Mouse (Mus musculus): ENCODE measurements around the gene Mecom. TPM values are rescaled to one million over a fixed set of nuclear protein-coding genes. Genes with fewer than 3 reads are reported as not detected.

Gene Mecom
- polyA plus RNA-seq, 1 experiment from 2014 or later: 26.9 TPM

DNA sequence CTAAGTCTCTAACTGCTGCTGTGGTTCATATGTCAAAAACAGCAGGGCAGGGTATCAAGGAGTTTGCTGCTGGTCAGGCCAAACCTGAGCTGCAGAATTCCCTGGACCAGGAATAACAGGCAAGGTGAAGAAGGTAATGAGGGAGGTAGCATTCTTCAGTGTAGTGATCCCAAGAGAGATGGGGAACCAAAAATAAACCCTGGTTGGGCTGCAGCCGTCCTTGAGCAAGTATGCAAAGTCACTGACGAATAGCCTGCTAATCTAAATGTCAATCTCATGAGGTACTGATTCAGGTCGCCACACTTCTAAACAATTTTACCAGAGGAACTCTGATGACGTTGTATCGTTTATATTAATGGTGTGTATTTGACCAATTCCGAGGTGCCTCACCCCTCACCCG is 148.9 kb downstream of the Mecom start:
- Histone ChIP-seq H3K36me3 (replicated peaks) (no peaks in the 10 kb centered on the region), H3K9me3 (no peaks in the 10 kb centered on the region), H3K4me1 (peaks cover 27% of the 10 kb centered on the region), H3K4me3 (no peak overlapping the region), H3K27ac (no peak overlapping the region), H3K27me3 (ENCODE audit: poor library complexity, severe bottlenecking) (no peaks in the 10 kb centered on the region)
- WGBS: 87% methylated on average over 7 of the region's 7 CpGs
- no peak for DNase-seq (ENCODE audit: extremely low spot score, low spot score)

DNA sequence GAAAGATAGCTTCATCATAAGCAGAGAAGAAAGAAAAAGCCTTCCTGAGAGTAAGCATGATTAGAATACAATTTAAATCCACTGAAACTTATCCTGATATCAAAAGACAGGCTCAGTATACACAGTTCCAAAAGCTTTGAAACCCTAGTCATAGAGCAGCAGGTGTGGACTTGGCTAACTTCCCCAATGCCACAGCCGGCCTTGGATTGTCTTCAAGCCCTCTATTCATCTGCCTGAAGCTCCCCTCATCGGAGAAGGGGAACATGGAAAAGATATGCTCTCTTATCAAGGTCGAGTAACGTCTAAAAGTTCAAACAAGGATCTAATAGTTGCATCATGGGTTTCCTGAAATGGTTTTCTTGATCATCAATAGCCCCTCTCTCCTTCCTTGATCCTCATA is 152.9 kb downstream of the Mecom start:
- no peak overlapping the region for H3K4me3 ChIP-seq
- H3K4me1 ChIP-seq: peaks cover 29% of the 10 kb centered on the region
- no peak overlapping the region for H3K27ac ChIP-seq
- no peak for DNase-seq (ENCODE audit: extremely low spot score, low spot score)
- no peaks in the 10 kb centered on the region for H3K9me3 ChIP-seq
- H3K36me3 ChIP-seq (replicated peaks): no peaks in the 10 kb centered on the region
- no peaks in the 10 kb centered on the region for H3K27me3 ChIP-seq (ENCODE audit: poor library complexity, severe bottlenecking)
- 91% methylated on average over 4 of the region's 4 CpGs for WGBS

DNA sequence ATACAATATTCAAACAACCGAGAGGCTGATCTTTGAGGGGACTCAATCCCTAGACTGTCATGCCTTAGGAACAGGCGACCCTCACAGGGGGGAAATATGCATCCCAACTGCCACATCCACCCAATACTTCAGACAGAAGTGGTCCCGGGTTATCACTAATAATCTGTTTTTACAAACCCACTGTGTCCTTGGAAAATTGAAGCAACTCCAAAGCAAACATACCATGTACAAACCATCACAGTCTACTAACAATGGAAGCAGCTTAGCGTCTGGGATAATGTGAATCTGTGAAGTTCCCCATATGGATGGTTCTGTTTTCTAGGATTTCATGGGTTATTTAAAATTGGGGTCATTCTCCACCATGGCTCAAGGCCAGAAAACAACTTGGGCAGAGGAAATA is 155.1 kb downstream of the Mecom start:
- no peaks in the 10 kb centered on the region for H3K9me3 ChIP-seq
- peaks cover 42% of the 10 kb centered on the region for H3K4me1 ChIP-seq
- 61% methylated on average over 4 of the region's 4 CpGs for WGBS
- no peak for DNase-seq (ENCODE audit: extremely low spot score, low spot score)
- H3K27ac ChIP-seq: no peak overlapping the region
- H3K4me3 ChIP-seq: no peak overlapping the region
- H3K36me3 ChIP-seq (replicated peaks): no peaks in the 10 kb centered on the region
- H3K27me3 ChIP-seq (ENCODE audit: poor library complexity, severe bottlenecking): no peaks in the 10 kb centered on the region

DNA sequence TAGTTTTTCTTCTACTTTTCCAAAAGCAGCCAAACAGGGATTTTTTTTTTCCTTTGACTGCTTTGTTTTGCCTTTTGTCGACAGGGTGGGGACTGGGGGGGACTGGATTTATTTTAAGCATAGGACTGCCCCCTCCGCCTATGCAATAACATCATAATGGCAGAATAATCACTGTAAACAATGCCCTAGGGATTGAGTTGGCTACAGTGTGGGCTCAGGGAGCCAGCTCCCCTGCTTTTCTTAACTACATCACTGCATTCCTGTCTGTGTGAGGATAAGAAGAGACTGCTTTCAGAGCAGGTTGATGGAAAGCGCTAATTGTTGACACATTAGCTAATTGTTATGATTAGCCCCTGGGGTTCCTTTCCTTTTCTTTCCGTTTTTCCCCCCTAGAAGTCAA is 155.6 kb downstream of the Mecom start:
- DNase-seq (ENCODE audit: extremely low spot score, low spot score): no peak
- Histone ChIP-seq H3K36me3 (replicated peaks) (no peaks in the 10 kb centered on the region), H3K9me3 (no peaks in the 10 kb centered on the region), H3K4me1 (peaks cover 42% of the 10 kb centered on the region), H3K27me3 (ENCODE audit: poor library complexity, severe bottlenecking) (no peaks in the 10 kb centered on the region), H3K27ac (no peak overlapping the region), H3K4me3 (no peak overlapping the region)
- 25% methylated on average over 4 of the region's 4 CpGs for WGBS

DNA sequence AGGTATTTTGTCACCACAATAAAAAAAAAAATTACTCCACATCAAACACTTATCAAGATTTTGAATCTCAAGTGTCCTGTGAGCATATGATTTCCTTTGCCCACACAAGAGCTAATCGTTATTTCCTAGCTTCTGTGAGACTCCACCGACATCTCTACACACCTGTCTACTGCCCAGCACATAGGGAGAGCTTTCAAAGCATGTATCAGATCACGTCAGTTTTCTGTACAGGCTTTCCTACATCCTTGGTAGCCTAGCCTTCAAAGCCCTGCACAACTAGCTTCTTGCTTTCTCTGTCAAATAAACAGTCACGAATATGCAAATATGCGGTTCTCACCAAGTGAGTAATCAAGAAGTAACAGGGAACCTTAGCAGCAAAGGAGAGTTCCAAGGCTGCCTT is 157.5 kb downstream of the Mecom start:
- H3K4me3 ChIP-seq: no peak overlapping the region
- no peaks in the 10 kb centered on the region for H3K9me3 ChIP-seq
- DNase-seq (ENCODE audit: extremely low spot score, low spot score): no peak
- H3K36me3 ChIP-seq (replicated peaks): no peaks in the 10 kb centered on the region
- peaks cover 37% of the 10 kb centered on the region for H3K4me1 ChIP-seq
- WGBS: 85% methylated on average over 5 of the region's 5 CpGs
- no peaks in the 10 kb centered on the region for H3K27me3 ChIP-seq (ENCODE audit: poor library complexity, severe bottlenecking)
- no peak overlapping the region for H3K27ac ChIP-seq

DNA sequence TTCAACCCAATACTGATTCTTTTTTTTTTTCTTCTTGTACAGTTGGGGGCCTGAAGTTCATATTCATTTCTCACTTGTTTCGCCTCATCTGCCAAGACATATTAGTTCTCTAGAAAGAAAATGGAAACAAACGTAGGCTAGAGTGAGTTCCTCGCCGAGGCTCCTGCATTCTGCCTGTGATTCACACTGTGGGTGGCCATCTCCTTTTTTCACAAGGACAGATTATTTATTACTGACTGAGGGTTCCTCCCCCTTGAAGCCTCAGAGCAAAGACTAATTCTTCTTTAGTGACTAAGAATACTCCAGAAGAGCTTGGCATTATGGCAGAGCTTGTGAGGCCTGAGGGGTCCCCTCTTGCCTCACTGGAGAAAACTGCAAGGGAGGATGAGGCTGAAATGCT is 167.5 kb downstream of the Mecom start:
- no peaks in the 10 kb centered on the region for H3K36me3 ChIP-seq (replicated peaks)
- H3K27ac ChIP-seq: no peak overlapping the region
- H3K4me3 ChIP-seq: no peak overlapping the region
- H3K4me1 ChIP-seq: peaks cover 4% of the 10 kb centered on the region
- no peak for DNase-seq (ENCODE audit: extremely low spot score, low spot score)
- H3K27me3 ChIP-seq (ENCODE audit: poor library complexity, severe bottlenecking): no peaks in the 10 kb centered on the region
- WGBS: 77% methylated on average over 4 of the region's 4 CpGs
- no peaks in the 10 kb centered on the region for H3K9me3 ChIP-seq

DNA sequence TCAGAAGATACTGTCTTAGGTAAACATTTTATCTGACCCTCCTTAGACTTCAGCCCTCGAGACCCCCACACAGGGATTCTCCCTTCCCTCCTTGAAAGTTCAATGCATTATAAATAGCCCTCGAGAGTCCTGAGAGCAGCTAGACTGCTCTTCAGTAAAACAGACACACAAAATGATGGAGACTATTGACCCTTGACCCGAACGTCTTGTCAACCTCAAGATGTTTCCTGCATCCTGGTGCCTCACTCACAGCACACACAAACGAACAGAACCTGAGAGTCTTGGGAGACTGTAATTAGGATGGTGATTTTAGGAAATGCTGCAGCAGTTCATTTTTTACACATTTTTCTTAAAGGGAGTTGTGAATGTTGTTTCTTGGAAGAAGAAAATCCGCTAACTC is 168.5 kb downstream of the Mecom start:
- Histone ChIP-seq H3K4me1 (peaks cover 4% of the 10 kb centered on the region), H3K4me3 (no peak overlapping the region), H3K36me3 (replicated peaks) (no peaks in the 10 kb centered on the region), H3K27ac (no peak overlapping the region), H3K27me3 (ENCODE audit: poor library complexity, severe bottlenecking) (no peaks in the 10 kb centered on the region), H3K9me3 (no peaks in the 10 kb centered on the region)
- WGBS: 79% methylated on average over 6 of the region's 6 CpGs
- DNase-seq (ENCODE audit: extremely low spot score, low spot score): no peak

DNA sequence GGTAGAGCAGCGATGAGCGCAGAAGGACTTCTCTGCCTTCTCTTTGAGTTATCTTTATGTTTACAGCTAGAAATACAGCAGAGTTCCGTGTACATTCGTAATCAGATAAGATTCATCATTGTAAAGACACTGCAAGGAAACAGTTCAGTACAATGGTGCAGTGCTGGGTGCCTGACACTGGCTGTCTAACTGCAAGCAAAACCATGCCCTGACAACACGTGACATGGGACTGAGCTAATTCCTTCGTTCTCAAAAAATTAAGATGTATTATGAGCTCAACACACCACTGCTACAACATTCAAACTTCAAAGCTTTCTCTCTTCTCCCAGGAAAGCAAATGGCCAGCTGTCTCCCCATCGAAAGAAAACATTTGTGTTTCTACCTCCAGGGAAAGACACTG is 176.3 kb downstream of the Mecom start:
- 0 out of 2 replicates have a peak, but pooled peaks cover 2% of the 10 kb centered on the region for H3K9me3 ChIP-seq
- H3K27me3 ChIP-seq (ENCODE audit: poor library complexity, severe bottlenecking): no peaks in the 10 kb centered on the region
- peak; percentile 16 for DNase-seq (ENCODE audit: extremely low spot score, low spot score)
- peak overlapping the region; percentile 33 for H3K4me3 ChIP-seq
- peak overlapping the region; percentile 67 for H3K27ac ChIP-seq
- peaks cover 20% of the 10 kb centered on the region for H3K4me1 ChIP-seq
- H3K36me3 ChIP-seq (replicated peaks): no peaks in the 10 kb centered on the region
- 64% methylated on average over 7 of the region's 7 CpGs for WGBS

DNA sequence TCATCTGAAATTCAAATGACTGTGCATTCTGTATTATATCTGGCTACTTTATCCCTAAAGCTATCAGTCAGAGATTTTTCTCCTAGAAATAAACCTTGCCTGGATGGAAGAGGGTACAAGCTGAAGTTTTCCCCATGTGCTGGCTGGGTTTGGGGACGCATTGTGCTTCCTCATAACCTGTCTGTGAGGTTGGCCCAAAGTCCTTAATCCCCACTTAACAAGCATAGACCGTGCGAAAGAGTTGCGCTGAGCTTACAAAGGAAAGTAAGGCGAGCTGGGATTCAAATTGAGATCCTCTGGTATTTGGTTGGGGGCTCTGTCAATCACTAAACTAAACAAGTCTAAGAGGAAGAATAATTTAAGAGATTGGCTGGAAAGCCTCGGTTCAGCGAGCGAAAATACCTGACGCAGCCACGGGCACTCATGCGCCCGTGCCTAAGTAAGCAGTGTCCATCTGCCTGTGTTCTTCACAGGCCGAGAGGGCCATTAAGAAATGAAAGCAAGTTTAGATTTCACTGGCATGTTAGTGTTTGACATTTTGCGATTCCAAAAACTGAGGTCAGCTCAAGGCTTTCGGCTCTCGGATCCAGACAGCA is 176.8 kb downstream of the Mecom start:
- Histone ChIP-seq H3K36me3 (replicated peaks) (no peaks in the 10 kb centered on the region), H3K9me3 (0 out of 2 replicates have a peak, but pooled peaks cover 2% of the 10 kb centered on the region), H3K27ac (peak overlapping the region; percentile 67), H3K4me3 (peak overlapping the region; percentile 33), H3K4me1 (peaks cover 20% of the 10 kb centered on the region), H3K27me3 (ENCODE audit: poor library complexity, severe bottlenecking) (no peaks in the 10 kb centered on the region)
- peak; percentile 44 for DNase-seq (ENCODE audit: extremely low spot score, low spot score)
- WGBS: 29% methylated on average over 16 of the region's 16 CpGs

DNA sequence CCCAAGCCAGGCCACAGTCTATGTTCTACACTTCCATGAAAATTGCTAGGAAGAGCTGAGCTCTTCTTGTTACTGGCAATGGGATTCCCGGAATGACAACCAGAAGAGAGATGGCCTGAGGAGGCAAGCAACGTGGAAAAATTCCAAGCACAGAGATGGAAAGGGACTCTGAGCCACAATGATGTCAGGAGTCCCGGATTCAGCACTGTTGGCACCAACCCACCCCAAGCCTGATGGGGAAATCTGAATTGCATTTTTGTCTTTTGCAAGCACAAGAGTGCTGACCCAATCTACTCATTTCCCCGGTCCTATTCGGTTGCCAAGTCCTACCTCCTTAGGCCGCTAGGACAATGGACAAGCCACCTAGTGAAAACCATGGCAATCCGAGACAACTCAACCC is 181.2 kb downstream of the Mecom start:
- H3K27ac ChIP-seq: no peak overlapping the region
- H3K36me3 ChIP-seq (replicated peaks): no peaks in the 10 kb centered on the region
- 0 out of 2 replicates have a peak, but pooled peaks cover 2% of the 10 kb centered on the region for H3K9me3 ChIP-seq
- no peak for DNase-seq (ENCODE audit: extremely low spot score, low spot score)
- H3K4me1 ChIP-seq: peaks cover 10% of the 10 kb centered on the region
- WGBS: 88% methylated on average over 7 of the region's 7 CpGs
- no peak overlapping the region for H3K4me3 ChIP-seq
- no peaks in the 10 kb centered on the region for H3K27me3 ChIP-seq (ENCODE audit: poor library complexity, severe bottlenecking)

DNA sequence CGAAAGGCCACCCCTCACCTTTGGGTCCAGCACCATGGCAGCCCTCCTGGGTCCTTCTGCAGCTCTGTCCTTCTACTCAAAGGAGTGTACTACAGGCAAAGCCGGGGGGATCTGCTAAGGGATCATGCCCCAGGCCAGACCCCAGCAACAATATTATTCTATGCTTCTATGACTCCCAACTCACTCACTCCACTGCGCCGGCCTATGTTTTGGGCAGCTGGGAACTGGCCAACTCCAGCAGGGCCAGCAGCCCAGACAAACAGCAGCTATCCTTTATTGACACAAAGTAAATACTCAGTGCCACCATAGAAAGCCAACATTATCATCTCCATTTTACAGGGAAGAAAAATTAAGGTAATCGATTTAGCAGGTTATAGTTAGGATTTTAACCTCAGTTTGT is 186.6 kb downstream of the Mecom start:
- H3K9me3 ChIP-seq: no peaks in the 10 kb centered on the region
- peaks cover 10% of the 10 kb centered on the region for H3K4me1 ChIP-seq
- no peak overlapping the region for H3K4me3 ChIP-seq
- DNase-seq (ENCODE audit: extremely low spot score, low spot score): no peak
- no peaks in the 10 kb centered on the region for H3K27me3 ChIP-seq (ENCODE audit: poor library complexity, severe bottlenecking)
- H3K36me3 ChIP-seq (replicated peaks): 0 out of 2 replicates have a peak, but pooled peaks cover 3% of the 10 kb centered on the region
- 88% methylated on average over 5 of the region's 5 CpGs for WGBS
- no peak overlapping the region for H3K27ac ChIP-seq

DNA sequence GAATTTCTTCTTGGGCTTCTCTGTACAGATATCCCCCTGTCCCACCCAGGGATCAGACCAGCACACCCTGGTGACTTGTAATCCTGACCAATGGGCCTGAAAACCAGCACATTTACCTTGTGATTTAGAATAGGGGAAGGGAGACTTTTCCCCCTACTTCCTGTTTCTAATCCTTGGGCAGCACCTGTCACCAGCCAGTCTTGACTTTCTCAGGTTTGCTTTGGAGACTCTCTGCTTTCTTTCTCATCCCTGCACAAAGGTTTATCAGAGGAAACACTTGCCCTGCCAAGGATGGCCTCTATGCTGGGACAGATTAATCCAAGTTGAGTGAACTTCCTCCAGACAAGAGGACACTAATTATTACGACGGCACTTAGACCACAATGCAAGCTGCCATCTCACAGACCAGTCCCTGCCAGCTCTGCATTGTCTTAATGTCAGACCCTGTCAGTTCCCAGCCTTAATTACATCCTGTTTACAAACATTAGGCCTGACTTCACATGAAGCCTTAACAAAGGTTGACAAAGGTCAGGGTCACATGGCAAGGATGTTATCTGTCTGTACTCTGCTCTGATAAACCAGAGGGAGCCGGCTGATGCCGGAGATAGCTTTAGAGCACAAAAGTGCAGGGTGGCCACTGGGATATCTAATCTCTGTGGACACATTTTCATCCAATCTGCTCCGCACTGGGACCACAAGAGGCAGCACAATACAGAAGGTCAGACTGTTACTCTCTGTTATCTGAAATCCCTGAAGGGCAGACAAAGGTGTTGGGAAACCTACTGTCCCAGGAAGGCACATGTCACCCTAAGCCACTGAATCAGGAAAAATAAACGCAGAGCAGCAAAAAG is 193.7 kb downstream of the Mecom start:
- 49% methylated on average over 6 of the region's 6 CpGs for WGBS
- Histone ChIP-seq H3K9me3 (no peaks in the 10 kb centered on the region), H3K4me3 (no peak overlapping the region), H3K27ac (0 out of 2 replicates have a peak overlapping the region, but pooled peaks have one; percentile 1), H3K4me1 (peaks cover 26% of the 10 kb centered on the region), H3K27me3 (ENCODE audit: poor library complexity, severe bottlenecking) (peaks cover 36% of the 10 kb centered on the region), H3K36me3 (replicated peaks) (0 out of 2 replicates have a peak, but pooled peaks cover 3% of the 10 kb centered on the region)
- no peak for DNase-seq (ENCODE audit: extremely low spot score, low spot score)

DNA sequence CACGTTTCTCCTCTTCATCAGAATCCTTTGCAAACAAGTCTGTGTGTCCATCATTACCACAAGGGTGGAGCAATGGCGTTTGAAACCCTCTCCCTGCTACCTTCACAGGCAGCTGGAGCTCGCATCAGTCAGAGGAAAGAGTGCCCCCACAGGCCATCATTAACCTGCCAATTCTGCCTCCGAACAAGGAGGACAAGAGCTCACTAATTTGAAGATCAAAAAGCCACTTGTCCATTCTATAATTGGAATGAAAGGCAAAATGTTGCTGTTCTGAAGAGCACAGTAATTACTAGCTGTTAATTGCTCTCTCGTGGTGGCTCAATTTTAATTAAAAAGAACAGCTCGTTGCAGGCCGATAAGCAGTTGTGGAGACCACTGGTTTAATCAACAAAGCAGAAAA is 198.5 kb downstream of the Mecom start:
- Histone ChIP-seq H3K9me3 (no peaks in the 10 kb centered on the region), H3K36me3 (replicated peaks) (no peaks in the 10 kb centered on the region), H3K4me3 (no peak overlapping the region), H3K27me3 (ENCODE audit: poor library complexity, severe bottlenecking) (peaks cover 33% of the 10 kb centered on the region), H3K4me1 (peaks cover 26% of the 10 kb centered on the region), H3K27ac (no peak overlapping the region)
- 27% methylated on average over 7 of the region's 7 CpGs for WGBS
- no peak for DNase-seq (ENCODE audit: extremely low spot score, low spot score)
